Mouse (Mus musculus) spleen, postnatal 36 days (tissue): ENCODE measurements around the gene Syt13.

Experiments used
- DNase-seq, 2 experiments: peaks; one replicate each; pipeline ENCODE4 v3.0.0; 2022; ENCODE audit warnings: low spot score in 2 of 2, mixed read lengths in 1 of 2

Syt13 gene

GRCm38 (mm10) chr2:92924677-92925259 is 9.9 kb downstream of the Syt13 start:
- DNase-seq, result no peak

GRCm38 (mm10) chr2:92929696-92930095 is 14.8 kb downstream of the Syt13 start:
- no peak for DNase-seq

DNA sequence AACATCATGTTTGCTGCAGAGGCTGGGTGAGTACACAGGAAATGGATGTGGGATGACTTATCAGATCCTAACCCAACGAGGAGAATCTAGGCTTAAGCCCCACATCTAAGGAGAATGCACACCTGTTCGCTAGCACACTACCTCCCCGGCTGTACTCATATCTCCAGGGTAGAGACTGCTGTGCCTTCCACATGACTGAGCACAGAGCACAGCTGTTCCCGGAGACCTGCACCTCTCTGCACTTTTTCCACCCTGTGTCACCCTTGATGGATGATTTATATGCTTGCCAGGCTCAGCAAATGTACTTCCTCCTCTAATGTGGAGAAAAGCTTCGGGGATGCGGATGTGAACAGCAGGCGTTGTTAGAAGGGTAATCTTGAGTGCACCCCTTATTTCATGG is 16.2 kb downstream of the Syt13 start:
- no peak for DNase-seq

GRCm38 (mm10) chr2:92933379-92933778 is 18.5 kb downstream of the Syt13 start:
- DNase-seq, result no peak

GRCm38 (mm10) chr2:92934312-92934982 is 19.5 kb downstream of the Syt13 start:
- no peak for DNase-seq

DNA sequence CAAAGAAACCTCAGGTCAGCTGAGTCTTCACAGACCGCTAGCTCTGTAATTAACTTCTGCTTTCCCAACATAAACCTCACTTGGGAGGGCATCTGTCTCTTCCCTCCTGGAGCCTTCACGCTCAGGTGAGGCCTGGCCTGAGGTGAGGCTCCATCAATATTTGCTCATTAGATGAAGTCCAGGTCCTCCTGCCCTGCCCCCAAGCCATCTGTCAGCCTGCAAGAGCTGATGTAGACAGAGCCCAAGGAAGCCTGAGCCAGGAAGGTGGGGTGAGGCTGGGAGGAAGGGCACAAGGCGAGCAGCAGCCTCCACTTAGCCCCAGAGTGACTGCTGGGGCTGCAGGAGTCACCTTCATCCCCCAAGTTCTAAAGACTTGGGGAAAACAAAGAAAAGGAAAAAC is 20.6 kb downstream of the Syt13 start:
- DNase-seq, result no peak

DNA sequence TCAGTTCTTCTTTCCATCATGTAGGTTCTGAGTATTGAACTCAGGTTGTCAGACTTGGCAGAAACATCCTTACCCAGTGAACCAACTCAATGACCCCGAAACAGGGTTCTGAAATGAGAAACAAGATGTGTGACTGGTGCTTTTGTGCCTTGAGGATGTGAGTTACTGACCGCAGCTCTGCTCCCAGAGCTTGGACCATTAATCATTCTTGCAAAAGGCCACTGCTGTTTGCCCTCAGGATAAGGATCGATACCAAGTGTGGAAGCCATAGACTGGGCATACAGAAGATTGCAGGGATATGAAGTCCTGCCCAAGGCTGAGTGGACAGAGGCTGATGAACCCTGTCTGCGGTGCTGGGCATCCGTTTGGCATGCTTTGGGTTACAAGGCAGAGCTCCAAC is 23.2 kb downstream of the Syt13 start:
- DNase-seq, result no peak

DNA sequence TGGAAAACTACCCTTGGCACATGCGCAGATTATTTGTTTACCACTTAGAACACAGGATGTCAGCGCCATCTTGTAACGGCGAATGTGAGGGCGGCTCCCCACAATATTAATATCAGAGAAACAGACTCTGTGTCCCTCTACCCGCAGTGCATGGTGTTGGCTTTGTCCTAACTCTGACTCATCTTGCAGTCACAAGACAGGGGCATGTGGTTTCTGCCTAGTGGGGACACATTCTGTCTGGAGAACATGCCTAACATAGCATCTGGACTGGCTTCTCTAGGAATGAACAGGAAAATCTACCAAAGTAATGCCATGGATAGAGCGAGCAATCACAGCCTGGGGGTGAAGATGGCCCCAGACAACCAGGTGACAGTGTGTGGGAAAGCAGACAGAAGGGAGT is 23.9 kb downstream of the Syt13 start:
- no peak for DNase-seq

- DNase-seq, result no peak
These were observed 26.1 kb downstream of the Syt13 start for GRCm38 (mm10) chr2:92940963-92941362.

- DNase-seq, result no peak
These were observed 26.6 kb downstream of the Syt13 start for GRCm38 (mm10) chr2:92941463-92941862.

DNA sequence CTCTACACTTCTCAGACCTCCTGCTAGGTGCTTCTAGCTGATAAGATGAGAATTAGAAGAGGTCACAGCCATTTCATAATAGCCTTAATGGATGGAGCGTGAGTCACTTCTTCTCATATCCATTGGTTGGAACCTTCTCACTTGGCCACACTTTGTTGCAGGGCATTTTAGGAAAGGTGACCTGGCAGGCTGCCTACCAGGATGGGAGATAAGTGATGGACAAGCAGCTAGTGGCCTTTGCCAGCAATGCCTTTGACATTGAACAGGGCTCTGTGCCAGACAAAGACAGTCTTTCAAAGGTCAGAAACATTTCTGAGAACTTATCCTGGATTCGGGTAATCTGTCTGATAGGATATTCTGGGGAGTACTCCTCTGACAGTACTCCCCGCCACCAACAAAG is 28.5 kb downstream of the Syt13 start:
- DNase-seq, result no peak

DNA sequence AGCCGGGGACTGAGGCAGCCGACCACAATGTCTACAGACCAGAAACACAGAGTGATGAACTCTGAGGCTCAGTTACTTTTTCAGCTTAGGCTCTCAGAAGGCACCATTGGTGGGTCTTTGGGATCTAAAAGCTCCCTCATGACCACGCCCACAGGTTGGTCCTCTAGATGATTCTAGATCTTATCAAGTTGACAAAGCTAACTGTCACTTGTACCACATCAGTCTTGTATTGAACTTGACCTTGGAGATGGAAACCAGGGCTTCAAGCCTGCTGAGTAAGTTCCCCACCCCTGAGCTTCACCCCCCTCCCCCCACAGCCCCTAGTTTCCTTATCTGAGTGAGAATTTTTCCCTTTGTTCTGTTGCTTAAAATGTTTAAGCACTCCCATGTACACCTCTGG is 29.5 kb downstream of the Syt13 start:
- DNase-seq, result no peak

- no peak for DNase-seq
These were observed 30.3 kb downstream of the Syt13 start for GRCm38 (mm10) chr2:92945125-92945746.

DNA sequence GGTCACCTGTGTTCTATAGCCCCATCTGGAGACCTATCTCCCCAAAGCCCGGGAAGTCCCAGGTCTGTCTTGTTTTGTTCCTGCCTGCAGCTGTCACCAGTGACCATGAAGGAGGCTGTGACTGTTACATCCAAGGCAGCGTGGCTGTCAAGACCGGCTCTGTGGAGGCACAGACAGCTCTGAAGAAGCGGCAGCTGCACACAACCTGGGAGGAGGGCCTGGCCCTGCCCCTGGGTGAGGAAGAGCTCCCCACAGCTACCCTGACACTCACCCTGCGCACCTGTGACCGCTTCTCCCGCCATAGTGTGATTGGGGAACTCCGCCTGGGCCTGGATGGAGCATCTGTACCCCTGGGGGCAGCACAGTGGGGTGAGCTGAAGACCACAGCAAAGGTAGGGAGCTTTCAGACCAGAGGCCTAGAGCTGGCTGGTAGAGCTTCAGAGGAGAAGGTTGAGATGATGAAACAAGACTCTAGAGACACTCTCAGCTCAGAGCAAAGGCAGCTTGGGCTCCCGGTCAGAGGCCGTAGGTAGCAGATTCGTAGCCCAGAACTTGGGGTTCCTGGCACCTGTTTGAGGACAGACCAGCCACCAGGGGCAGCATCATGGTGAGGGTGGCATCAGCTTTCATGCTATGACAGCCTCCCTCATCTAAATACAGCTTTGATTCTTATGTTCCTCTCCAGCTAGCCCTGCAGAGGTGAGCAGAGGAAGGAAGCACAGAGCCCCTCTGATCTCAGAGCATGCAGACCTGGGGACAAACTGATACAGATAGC is 31.1 kb downstream of the Syt13 start:
- DNase-seq, result no peak

DNA sequence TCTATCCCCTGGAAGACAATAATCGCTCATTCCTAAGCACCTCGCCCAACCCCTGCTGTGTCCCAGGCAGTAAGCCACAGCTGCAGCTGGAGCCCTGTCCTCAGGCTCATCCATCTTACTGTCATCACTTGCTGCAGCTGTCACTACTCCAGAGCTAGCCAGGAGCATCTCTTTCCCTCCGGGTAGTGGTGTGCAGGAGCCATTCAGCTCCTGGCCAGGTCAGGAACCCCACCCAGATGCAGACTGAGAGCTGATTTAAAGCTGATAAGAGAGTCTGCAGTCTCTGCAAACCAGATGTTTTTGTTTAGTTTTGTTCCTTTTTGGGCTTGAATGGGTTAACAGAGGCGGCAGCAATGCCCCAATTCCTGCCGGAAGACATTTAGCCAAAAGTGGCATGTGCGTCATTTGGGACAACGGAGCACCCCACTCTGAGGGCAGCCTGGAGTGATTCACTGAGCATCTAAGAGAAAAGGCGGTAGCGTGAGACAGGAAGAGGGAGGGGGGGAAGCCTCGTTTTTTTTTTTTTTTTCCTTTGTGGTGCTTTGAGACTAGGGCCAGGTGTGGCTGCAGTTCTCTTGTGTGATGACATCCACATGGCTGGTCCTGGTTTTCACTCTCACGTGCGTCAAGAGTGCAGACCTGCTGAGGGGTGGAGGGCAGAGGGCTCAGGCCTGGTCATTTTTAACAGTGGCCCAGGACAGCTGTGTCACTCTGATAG is 33.2 kb downstream of the Syt13 start:
- DNase-seq, result no peak

GRCm38 (mm10) chr2:92948699-92949300 is 33.9 kb downstream of the Syt13 start:
- DNase-seq, result no peak

DNA sequence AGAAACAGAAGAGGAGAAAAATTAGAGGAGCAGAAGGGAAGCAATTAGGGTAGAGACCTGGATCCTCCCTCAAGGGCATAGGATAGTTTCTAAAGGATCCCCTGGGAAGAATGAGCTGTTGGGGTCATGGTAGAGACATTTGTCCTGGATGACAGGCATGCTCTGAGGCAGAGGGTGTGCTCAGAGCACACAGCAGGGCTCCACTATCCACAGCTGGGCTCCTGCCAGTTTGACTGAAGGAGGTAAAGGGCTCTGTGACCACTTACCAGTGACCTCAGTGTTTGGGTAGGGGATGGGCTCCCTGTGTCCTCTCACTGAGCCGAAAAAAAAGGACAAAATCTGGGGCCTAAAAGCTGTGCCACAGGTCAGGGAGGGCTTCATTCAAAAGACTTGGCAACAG is 34.6 kb downstream of the Syt13 start:
- DNase-seq, result no peak

GRCm38 (mm10) chr2:92953450-92953849 is 38.6 kb downstream of the Syt13 start:
- DNase-seq, result no peak

GRCm38 (mm10) chr2:92954404-92955114 is 39.7 kb downstream of the Syt13 start:
- DNase-seq, result peak; percentile 14 to 33

DNA sequence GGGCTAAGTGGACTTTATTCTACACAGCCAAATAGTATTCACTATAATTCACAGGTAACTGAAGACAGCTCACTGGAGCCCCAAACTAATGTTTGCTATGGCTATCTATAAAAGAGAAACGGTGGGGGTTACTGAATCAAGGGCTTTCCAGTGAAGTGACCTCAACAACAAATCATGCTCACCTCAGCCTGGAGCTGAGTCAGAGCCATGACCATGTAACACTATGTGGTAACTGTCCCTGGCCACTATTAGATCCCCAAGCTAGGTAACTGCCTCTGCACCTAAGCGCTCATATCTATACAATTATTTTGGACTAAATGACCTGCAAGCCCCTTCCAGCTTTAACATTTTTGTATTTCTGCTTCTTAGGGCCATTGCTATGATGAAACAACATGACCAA is 42.0 kb downstream of the Syt13 start:
- no peak for DNase-seq

DNA sequence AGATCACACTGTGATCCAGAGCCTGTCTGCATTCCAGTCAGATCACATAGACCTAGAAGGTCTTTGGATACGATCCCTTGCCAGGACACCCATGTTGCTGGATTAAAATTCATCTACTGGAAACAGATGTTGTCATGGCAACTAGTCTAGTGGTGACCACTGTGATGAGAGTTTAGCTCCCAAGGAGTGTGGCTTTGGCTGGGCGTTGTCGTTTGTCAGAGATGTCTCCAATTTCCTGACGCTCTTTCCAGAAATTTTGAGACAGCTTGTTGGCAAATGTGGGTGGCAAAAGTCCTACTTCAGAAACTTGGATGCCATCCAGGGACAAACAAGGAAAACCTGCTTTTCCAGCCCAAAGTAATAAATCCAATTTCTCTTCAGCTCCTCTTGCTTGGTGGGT is 43.7 kb downstream of the Syt13 start:
- no peak for DNase-seq
